Comparison of ENCODE assay signal across 14 mouse cellular contexts in the genomic region with DNA sequence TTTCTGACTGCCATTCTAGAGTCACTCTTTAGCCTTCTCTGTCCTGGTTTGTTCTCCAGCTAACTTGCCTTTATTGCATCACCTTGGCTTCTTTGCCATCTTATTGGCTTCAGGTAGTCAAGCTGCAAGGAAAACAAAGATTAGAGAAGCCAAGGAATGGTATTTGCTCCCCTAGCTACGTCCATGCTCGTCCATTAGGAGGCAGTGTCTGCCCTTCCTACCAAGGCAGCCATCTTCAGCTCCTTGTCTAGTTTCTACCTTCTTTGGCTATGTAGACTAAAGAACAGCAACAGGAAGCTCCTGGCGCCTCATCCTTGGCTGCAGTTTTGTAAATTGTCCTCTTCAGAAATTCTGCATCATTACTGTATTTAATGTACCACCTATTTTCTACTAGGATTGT.
DNase-seq lines count a peak whose midpoint lies in the region; ATAC-seq and TF ChIP-seq lines count a peak whose summit lies in the region.
"Had no signal": no experiment of that assay in that cellular context is flagged by ENCODE, and none has a peak within 500 bp of the region (broad histone marks: within the 10 kb centered on the region; RNA-seq: fewer than 3 reads in every experiment).

No protein-coding gene starts in this region.

- DNase-seq in heart, adult 18-20 months, result peak; percentile 0 to 8
- DNase-seq in spleen, postnatal 36 days (ENCODE audit: low spot score in 2 of 2), result peak; percentile 0 to 15
- no peak for DNase-seq in spleen, postnatal 4 days (ENCODE audit: low spot score in 2 of 2)
- peak; percentile 6 for DNase-seq in kidney, postnatal 0 days (ENCODE audit: low spot score)
- no peak for DNase-seq in stomach, postnatal 0 days (ENCODE audit: low spot score)
- no peak for DNase-seq in thymus, postnatal 10 days (ENCODE audit: low spot score in 2 of 2)
- DNase-seq in urinary bladder, postnatal 25 days (ENCODE audit: low spot score), result no peak
- DNase-seq: cerebellum, adult 9-10 months; right cerebral cortex, postnatal 14 days had no signal

- H3K9ac ChIP-seq in heart, embryonic 12.5 days, result no peak overlapping the region
- H3K9ac ChIP-seq in kidney, postnatal 0 days (ENCODE audit: low read depth, low read length), result no peak overlapping the region
- H3K9ac ChIP-seq in stomach, postnatal 0 days (ENCODE audit: low read length), result no peak overlapping the region
- H3K9ac ChIP-seq: hindbrain, embryonic 14.5 days; midbrain, embryonic 15.5 days had no signal

- peak; percentile 57 for TF ChIP-seq CTCF in kidney, postnatal 0 days (IDR thresholded peaks at IDR 0.05; ENCODE audit: low read depth)
- TF ChIP-seq CTCF in stomach, postnatal 0 days (IDR thresholded peaks at IDR 0.05; ENCODE audit: low read depth), result peak; percentile 57

- no peak overlapping the region for H3K4me3 ChIP-seq in heart, embryonic 12.5 days
- no peak overlapping the region for H3K4me3 ChIP-seq in kidney, postnatal 0 days (replicated peaks; ENCODE audit: low read depth, low read length)
- no peak overlapping the region for H3K4me3 ChIP-seq in stomach, postnatal 0 days (ENCODE audit: low read depth, low read length)
- H3K4me3 ChIP-seq: limb, embryonic 10.5 days; midbrain, embryonic 15.5 days had no signal

- H3K4me2 ChIP-seq in heart, embryonic 12.5 days, result no peak overlapping the region
- H3K4me2 ChIP-seq in kidney, postnatal 0 days (ENCODE audit: low read length), result no peak overlapping the region
- H3K4me2 ChIP-seq in stomach, postnatal 0 days (replicated peaks; ENCODE audit: low read depth), result no peak overlapping the region
- H3K4me2 ChIP-seq: hindbrain, embryonic 14.5 days; midbrain, embryonic 15.5 days had no signal

- no peak overlapping the region for H3K27ac ChIP-seq in heart, embryonic 12.5 days (ENCODE audit: poor library complexity, severe bottlenecking)
- H3K27ac ChIP-seq in kidney, postnatal 0 days, result no peak overlapping the region
- H3K27ac ChIP-seq in stomach, postnatal 0 days (replicated peaks), result no peak overlapping the region
- H3K27ac ChIP-seq: hindbrain, embryonic 14.5 days; limb, embryonic 10.5 days; midbrain, embryonic 15.5 days had no signal

- no peaks in the 10 kb centered on the region for H3K4me1 ChIP-seq in heart, embryonic 12.5 days (replicated peaks)
- no peaks in the 10 kb centered on the region for H3K4me1 ChIP-seq in kidney, postnatal 0 days (replicated peaks; ENCODE audit: insufficient read depth, low read length)
- H3K4me1 ChIP-seq in stomach, postnatal 0 days (replicated peaks; ENCODE audit: control insufficient read depth, insufficient read depth), result no peaks in the 10 kb centered on the region
- H3K4me1 ChIP-seq: limb, embryonic 10.5 days; midbrain, embryonic 15.5 days had no signal

- H3K9me3 ChIP-seq in heart, embryonic 12.5 days (replicated peaks), result no peaks in the 10 kb centered on the region
- no peaks in the 10 kb centered on the region for H3K9me3 ChIP-seq in kidney, postnatal 0 days (replicated peaks; ENCODE audit: low read length)
- no peaks in the 10 kb centered on the region for H3K9me3 ChIP-seq in stomach, postnatal 0 days (ENCODE audit: control insufficient read depth, low read length)
- H3K9me3 ChIP-seq: limb, embryonic 10.5 days; midbrain, embryonic 15.5 days had no signal

- H3K36me3 ChIP-seq in heart, embryonic 12.5 days, result no peaks in the 10 kb centered on the region
- H3K36me3 ChIP-seq in kidney, postnatal 0 days (ENCODE audit: insufficient read depth, low read length), result no peaks in the 10 kb centered on the region
- H3K36me3 ChIP-seq in stomach, postnatal 0 days (ENCODE audit: control insufficient read depth, insufficient read depth, low read length), result no peaks in the 10 kb centered on the region
- H3K36me3 ChIP-seq: limb, embryonic 10.5 days; midbrain, embryonic 15.5 days had no signal

- no peak for TF ChIP-seq EP300 in stomach, postnatal 0 days (optimal IDR thresholded peaks at IDR 0.05)

- WGBS in heart, embryonic 12.5 days, result 31% methylated on average over 3 of the region's 3 CpGs
- whole genome bisulfite sequencing in kidney, postnatal 0 days, result 69% methylated on average over 3 of the region's 3 CpGs
- WGBS in stomach, postnatal 0 days, result 53% methylated on average over 3 of the region's 3 CpGs

- ATAC-seq in heart, embryonic 12.5 days (ENCODE audit: insufficient number of reproducible peaks, low FRiP score), result no peak
- ATAC-seq in kidney, postnatal 0 days (replicated peaks; ENCODE audit: low FRiP score, low read depth), result no peak
- no peak for ATAC-seq in stomach, postnatal 0 days (ENCODE audit: low FRiP score, low TSS enrichment)
- ATAC-seq: forebrain, embryonic 14.5 days; midbrain, embryonic 15.5 days had no signal

- H3K27me3 ChIP-seq in heart, embryonic 12.5 days (replicated peaks), result no peaks in the 10 kb centered on the region
- H3K27me3 ChIP-seq in kidney, postnatal 0 days (ENCODE audit: insufficient read depth, low read length), result no peaks in the 10 kb centered on the region
- H3K27me3 ChIP-seq in stomach, postnatal 0 days (ENCODE audit: control insufficient read depth, insufficient read depth, low read length), result no peaks in the 10 kb centered on the region
- H3K27me3 ChIP-seq: midbrain, embryonic 15.5 days had no signal

Comparison
In these comparisons a context has a peak if more than half of its experiments do, and no peak if none do; other contexts are left out.
1. DNase-seq: peak in heart, adult 18-20 months (2 of 2), spleen, postnatal 36 days (2 of 2) and kidney, postnatal 0 days (single experiment); none in spleen, postnatal 4 days (0 of 2), stomach, postnatal 0 days (single experiment), thymus, postnatal 10 days (0 of 2) and urinary bladder, postnatal 25 days (single experiment).